Mouse (Mus musculus) lung, postnatal 0 days (tissue): Measurements from ENCODE around the gene Gabbr2. TPM values are rescaled to one million over a fixed set of nuclear protein-coding genes. Genes with fewer than 3 reads are reported as not detected.

Experiments used
- ATAC-seq: fragments of 200-750 bp; cut with Nextera tagmentation; 2 replicates; pipeline ENCODE4 v1.8.0; 2017; ENCODE audit warnings: moderate library complexity
- DNase-seq: peaks from one replicate; pipeline ENCODE4 v3.0.0-alpha.2; 2016; ENCODE audit warnings: low spot score
- H3K27ac ChIP-seq: fragments of 300-500 bp; sonication (generic); 2 replicates; pipeline ENCODE4 v1.5.1; 2014; ENCODE audit warnings: antibody characterized with exemption, mild to moderate bottlenecking, low read length, mixed read lengths
- H3K27me3 ChIP-seq: fragments of 300-500 bp; sonication (generic); replicated peaks from 2 replicates; pipeline ENCODE4 v1.6.1; 2014; ENCODE audit warnings: low read length, mixed read lengths; ENCODE audit not compliant: insufficient read depth
- H3K36me3 ChIP-seq: fragments of 300-500 bp; sonication (generic); 2 replicates; pipeline ENCODE4 v1.6.1; 2014; ENCODE audit warnings: low read length, mixed read lengths; ENCODE audit not compliant: insufficient read depth
- H3K4me1 ChIP-seq: fragments of 300-500 bp; sonication (generic); 2 replicates; pipeline ENCODE4 v1.6.1; 2014; ENCODE audit warnings: antibody characterized with exemption, low read depth, low read length, mixed read lengths; ENCODE audit not compliant: insufficient read depth
- H3K4me2 ChIP-seq: fragments of 300-500 bp; sonication (generic); replicated peaks from 2 replicates; pipeline ENCODE4 v1.6.1; 2014; ENCODE audit warnings: low read depth, mild to moderate bottlenecking, low read length, moderate library complexity, mixed read lengths
- H3K4me3 ChIP-seq: fragments of 300-500 bp; sonication (generic); 2 replicates; pipeline ENCODE4 v1.5.1; 2014; ENCODE audit warnings: low read depth, low read length
- H3K9ac ChIP-seq: fragments of 300-500 bp; sonication (generic); replicated peaks from 2 replicates; pipeline ENCODE4 v1.6.1; 2014; ENCODE audit warnings: low read depth, mild to moderate bottlenecking
- H3K9me3 ChIP-seq: fragments of 300-500 bp; sonication (generic); 2 replicates; pipeline ENCODE4 v1.6.1; 2016; ENCODE audit warnings: low read length, mixed read lengths
- CTCF ChIP-seq: IDR thresholded peaks from 2 replicates; pipeline ENCODE4 v1.5.1; 2016; ENCODE audit warnings: antibody characterized with exemption, mild to moderate bottlenecking
- EP300 ChIP-seq: IDR thresholded peaks from 2 replicates; pipeline ENCODE4 v1.6.1; 2016; ENCODE audit warnings: antibody characterized with exemption, mild to moderate bottlenecking, control low read depth
- WGBS: fragments of 180-500 bp; shearing (Covaris S2); extraction: QIAGEN DNeasy Blood & Tissue Kit; methylation state at CpG from one replicate; pipeline ENCODE4 v1.1.7; 2014; 5-methylcytosine and 5-hydroxymethylcytosine counted together
- polyA plus RNA-seq: library from polyadenylated mRNA; unstranded; fragments of >200 nt; fragmentation: Nextera tagmentation; extraction: Ambion mirVana; gene quantifications from 2 replicates; pipeline ENCODE4 v1.2.1, GENCODE M21; 2015

Gene Gabbr2
- polyA plus RNA-seq, 1 experiment from 2014 or later, result not detected

GRCm38 (mm10) chr4:46966551-46966950 lies 25.1 kb downstream of the Gabbr2 start:
- no peaks in the 10 kb centered on the region for H3K36me3 ChIP-seq
- no peaks in the 10 kb centered on the region for H3K4me1 ChIP-seq
- DNase-seq (peak; percentile 23), ATAC-seq (no peak)
- H3K4me2 ChIP-seq, result no peak overlapping the region
- H3K27ac ChIP-seq, result no peak overlapping the region
- no peaks in the 10 kb centered on the region for H3K9me3 ChIP-seq
- no peak for TF ChIP-seq EP300
- no peak for TF ChIP-seq CTCF
- H3K9ac ChIP-seq, result no peak overlapping the region
- no peaks in the 10 kb centered on the region for H3K27me3 ChIP-seq
- no peak overlapping the region for H3K4me3 ChIP-seq

GRCm38 (mm10) chr4:46961403-46961802 lies 30.3 kb downstream of the Gabbr2 start:
- no peaks in the 10 kb centered on the region for H3K27me3 ChIP-seq
- TF ChIP-seq CTCF (no peak), EP300 (no peak)
- H3K9ac ChIP-seq, result no peak overlapping the region
- ATAC-seq (no peak), DNase-seq (no peak)
- H3K36me3 ChIP-seq, result no peaks in the 10 kb centered on the region
- 85% methylated on average over 2 of the region's 2 CpGs for WGBS
- H3K9me3 ChIP-seq, result no peaks in the 10 kb centered on the region
- no peak overlapping the region for H3K27ac ChIP-seq
- H3K4me3 ChIP-seq, result no peak overlapping the region
- H3K4me1 ChIP-seq, result no peaks in the 10 kb centered on the region
- no peak overlapping the region for H3K4me2 ChIP-seq

- TF ChIP-seq EP300 (no peak), CTCF (no peak)
- 78% methylated on average over 10 of the region's 10 CpGs for WGBS
These were observed 31.5 kb downstream of the Gabbr2 start for GRCm38 (mm10) chr4:46960208-46960607.

GRCm38 (mm10) chr4:46959776-46960175 lies 31.9 kb downstream of the Gabbr2 start:
- WGBS, result 90% methylated on average over 6 of the region's 6 CpGs
- no peaks in the 10 kb centered on the region for H3K27me3 ChIP-seq
- H3K27ac ChIP-seq, result no peak overlapping the region
- no peak for DNase-seq
- no peak overlapping the region for H3K4me2 ChIP-seq
- TF ChIP-seq CTCF (no peak), EP300 (no peak)
- no peaks in the 10 kb centered on the region for H3K4me1 ChIP-seq
- no peak overlapping the region for H3K4me3 ChIP-seq
- H3K36me3 ChIP-seq, result no peaks in the 10 kb centered on the region
- H3K9ac ChIP-seq, result no peak overlapping the region
- no peaks in the 10 kb centered on the region for H3K9me3 ChIP-seq
- ATAC-seq, result no peak

More at GRCm38 (mm10) chr4:46960208-46960607, 31.5 kb downstream of the Gabbr2 start:
- ATAC-seq (no peak), DNase-seq (no peak)
- no peaks in the 10 kb centered on the region for H3K36me3 ChIP-seq
- no peaks in the 10 kb centered on the region for H3K9me3 ChIP-seq
- H3K4me3 ChIP-seq, result no peak overlapping the region
- H3K9ac ChIP-seq, result no peak overlapping the region
- H3K27ac ChIP-seq, result no peak overlapping the region
- H3K4me2 ChIP-seq, result no peak overlapping the region
- H3K4me1 ChIP-seq, result no peaks in the 10 kb centered on the region
- H3K27me3 ChIP-seq, result no peaks in the 10 kb centered on the region

GRCm38 (mm10) chr4:46957955-46958354 lies 33.7 kb downstream of the Gabbr2 start:
- 86% methylated on average over 7 of the region's 7 CpGs for whole genome bisulfite sequencing
- H3K4me3 ChIP-seq, result no peak overlapping the region
- no peak overlapping the region for H3K4me2 ChIP-seq
- no peaks in the 10 kb centered on the region for H3K36me3 ChIP-seq
- no peaks in the 10 kb centered on the region for H3K9me3 ChIP-seq
- no peak overlapping the region for H3K9ac ChIP-seq
- no peak overlapping the region for H3K27ac ChIP-seq
- no peaks in the 10 kb centered on the region for H3K4me1 ChIP-seq
- DNase-seq (no peak), ATAC-seq (no peak)
- no peaks in the 10 kb centered on the region for H3K27me3 ChIP-seq
- TF ChIP-seq EP300, result no peak
- no peak for TF ChIP-seq CTCF

- no peak overlapping the region for H3K4me2 ChIP-seq
- no peak overlapping the region for H3K4me3 ChIP-seq
- TF ChIP-seq EP300, result no peak
- TF ChIP-seq CTCF, result no peak
- no peaks in the 10 kb centered on the region for H3K27me3 ChIP-seq
- H3K9ac ChIP-seq, result no peak overlapping the region
- no peaks in the 10 kb centered on the region for H3K4me1 ChIP-seq
- no peaks in the 10 kb centered on the region for H3K9me3 ChIP-seq
- H3K27ac ChIP-seq, result no peak overlapping the region
- ATAC-seq, result no peak
- WGBS, result 55% methylated on average over 4 of the region's 4 CpGs
- H3K36me3 ChIP-seq, result no peaks in the 10 kb centered on the region
- DNase-seq, result no peak
These were observed 34.7 kb downstream of the Gabbr2 start for GRCm38 (mm10) chr4:46956966-46957365.

- H3K4me3 ChIP-seq, result no peak overlapping the region
- TF ChIP-seq EP300, result no peak
- TF ChIP-seq CTCF, result no peak
- no peaks in the 10 kb centered on the region for H3K4me1 ChIP-seq
- no peak overlapping the region for H3K9ac ChIP-seq
- ATAC-seq (no peak), DNase-seq (no peak)
- 87% methylated on average over 7 of the region's 7 CpGs for WGBS
- no peak overlapping the region for H3K4me2 ChIP-seq
- no peaks in the 10 kb centered on the region for H3K9me3 ChIP-seq
- H3K27ac ChIP-seq, result no peak overlapping the region
- H3K36me3 ChIP-seq, result no peaks in the 10 kb centered on the region
- no peaks in the 10 kb centered on the region for H3K27me3 ChIP-seq
These were observed 38.7 kb downstream of the Gabbr2 start for GRCm38 (mm10) chr4:46953021-46953420.
